Mouse (Mus musculus) thymus, adult 18-20 months (tissue): ENCODE measurements around the gene Prss30.
"Not testable (repeated sequence)": the region's sequence is repeated elsewhere in the genome, so short reads cannot be mapped to it uniquely, and the experiment has no call there.

Experiments used
- DNase-seq, 2 experiments: peaks; one replicate each; pipeline ENCODE4 v3.0.0; 2022; ENCODE audit warnings: mixed read lengths in 2 of 2

Gene Prss30

GRCm38 (mm10) chr17:23982912-23983311 is 2.5 kb upstream of the Prss30 start:
- DNase-seq: no peak

GRCm38 (mm10) chr17:23979471-23979870 is 895 bp downstream of the Prss30 start:
- DNase-seq: no peak

GRCm38 (mm10) chr17:23976665-23977064 is 3.7 kb downstream of the Prss30 start:
- no peak for DNase-seq

- no peak for DNase-seq
These were observed 9.1 kb downstream of the Prss30 start for GRCm38 (mm10) chr17:23971315-23971714.

DNA sequence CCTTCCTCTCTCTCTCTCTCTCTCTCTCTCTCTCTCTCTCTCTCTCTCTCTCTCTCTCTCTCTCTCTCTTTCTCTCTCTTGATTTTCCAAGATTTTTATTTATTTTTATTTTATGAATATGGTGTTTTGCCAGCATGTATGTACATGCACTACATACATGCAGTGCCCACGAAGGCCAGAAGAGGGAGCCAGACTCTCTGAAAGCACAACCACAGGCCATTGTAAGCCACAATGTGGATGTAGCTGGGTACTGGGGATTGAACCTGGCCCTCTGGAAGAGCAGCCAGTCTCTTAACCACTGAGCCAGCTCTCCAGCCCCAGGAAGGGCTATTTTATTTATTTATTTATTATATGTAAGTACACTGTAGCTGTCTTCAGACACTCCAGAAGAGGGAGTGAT is 11.1 kb downstream of the Prss30 start:
- peak; percentile 24 to 35 for DNase-seq

- DNase-seq: no peak
These were observed 11.6 kb downstream of the Prss30 start for GRCm38 (mm10) chr17:23968780-23969179.

DNA sequence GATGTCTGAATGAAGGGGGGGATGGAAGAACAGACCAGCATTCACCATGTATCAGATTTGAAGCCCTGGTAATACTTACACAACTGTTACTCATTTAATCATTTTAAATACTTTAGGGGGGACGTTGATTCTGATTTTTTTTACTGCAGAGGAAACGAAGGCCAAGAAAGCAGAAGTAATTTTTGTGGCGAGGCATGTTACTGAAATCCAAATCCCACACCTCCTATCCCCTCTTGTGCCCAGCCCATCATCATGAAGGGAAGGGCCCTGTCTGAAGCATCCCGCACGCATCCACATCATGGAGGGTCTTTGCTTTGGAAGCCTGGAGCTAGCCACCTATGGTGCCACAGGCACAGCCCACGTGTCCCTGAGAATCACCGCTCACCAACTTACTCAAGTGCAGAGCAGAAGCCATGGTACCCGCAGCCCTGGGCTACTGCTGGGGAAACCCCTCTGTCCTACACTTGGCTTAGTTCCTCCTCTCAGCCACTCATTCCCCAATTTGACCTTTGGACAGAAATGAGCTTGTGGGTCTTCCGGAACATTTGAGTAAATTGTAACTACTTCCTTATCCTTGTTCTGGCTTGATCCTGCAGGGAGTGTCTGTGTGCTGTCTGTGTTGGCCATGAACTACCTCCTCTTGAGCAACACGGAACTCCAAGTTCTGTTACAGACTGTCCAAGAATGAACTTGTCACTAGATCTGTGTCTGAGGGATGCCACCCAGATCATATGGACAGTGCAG is 13.5 kb downstream of the Prss30 start:
- DNase-seq: no peak

- DNase-seq: no peak
These were observed 14.5 kb downstream of the Prss30 start for GRCm38 (mm10) chr17:23965805-23966425.

- DNase-seq: no peak
These were observed 18.7 kb downstream of the Prss30 start for GRCm38 (mm10) chr17:23961573-23962122.

- DNase-seq: peak; percentile 32 to 36
These were observed 20.2 kb downstream of the Prss30 start for GRCm38 (mm10) chr17:23960084-23960738.

DNA sequence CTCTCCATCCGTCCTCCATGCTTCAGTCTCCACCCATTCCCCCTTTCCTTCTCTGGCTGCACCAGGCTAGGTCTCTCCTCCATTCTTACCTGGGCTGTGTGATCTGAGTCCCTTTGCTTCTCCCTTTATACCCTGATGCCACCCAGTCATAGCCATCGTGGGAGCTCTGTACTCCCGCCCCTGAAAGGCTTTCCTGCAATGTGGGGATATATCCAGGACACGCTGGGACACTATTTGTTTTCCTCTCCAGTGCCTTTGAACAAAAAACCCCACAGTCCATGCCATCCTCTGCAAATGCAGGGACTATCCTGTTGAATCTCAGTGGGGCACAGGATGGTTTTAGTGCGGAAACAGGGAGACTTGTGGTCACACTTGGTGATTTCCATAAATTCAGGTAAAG is 25.2 kb downstream of the Prss30 start, which contains the start of gene Sbpl:
TSS of gene Sbpl (minus strand) at position 101 of the 400 bp plus-strand sequence.
- no peak for DNase-seq

DNA sequence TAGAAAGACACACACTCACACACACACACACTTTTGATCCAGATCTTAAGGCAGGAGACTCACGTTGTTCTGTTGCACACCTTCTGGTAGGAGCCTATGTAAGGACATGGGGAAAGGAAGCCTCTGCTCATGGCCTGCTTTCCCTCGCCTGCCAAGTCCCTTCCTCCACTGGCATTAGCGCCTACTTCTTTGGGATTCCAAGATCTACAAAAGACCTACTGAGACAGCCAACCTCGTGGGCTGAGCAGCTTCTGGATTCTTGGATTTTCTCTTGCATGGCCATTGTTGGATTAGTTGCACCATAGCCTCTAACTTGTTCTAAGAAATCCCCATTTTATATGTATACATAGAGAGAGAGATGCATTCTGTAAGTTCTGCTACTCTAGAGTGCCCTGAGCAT is 29.5 kb downstream of the Prss30 start:
- DNase-seq: not testable (repeated sequence)

GRCm38 (mm10) chr17:23949068-23949467 is 31.3 kb downstream of the Prss30 start:
- no peak for DNase-seq

GRCm38 (mm10) chr17:23947486-23947885 is 32.9 kb downstream of the Prss30 start:
- DNase-seq: not testable (repeated sequence)

DNA sequence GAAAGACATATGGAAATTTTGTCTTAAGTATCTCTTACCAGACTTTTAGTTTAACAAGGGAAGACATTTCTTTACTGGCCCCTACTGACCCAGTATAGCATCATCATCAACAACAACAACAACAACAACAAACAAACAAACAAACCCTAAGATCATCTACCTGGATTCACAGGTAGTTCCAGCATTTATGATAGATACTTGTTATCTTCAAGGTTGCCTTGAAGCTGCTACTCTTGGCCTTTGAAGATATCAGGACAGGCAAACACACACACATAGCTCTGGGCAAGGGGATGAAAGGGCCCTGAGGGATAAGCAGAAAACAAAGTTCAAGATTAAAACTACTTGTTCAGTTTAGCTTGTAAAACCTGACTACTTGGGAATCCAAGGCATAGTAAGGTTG is 39.0 kb downstream of the Prss30 start, which contains the start of gene Sbp:
TSS of gene Sbp (plus strand) at position 301 of the 400 bp plus-strand sequence.
- no peak for DNase-seq

DNA sequence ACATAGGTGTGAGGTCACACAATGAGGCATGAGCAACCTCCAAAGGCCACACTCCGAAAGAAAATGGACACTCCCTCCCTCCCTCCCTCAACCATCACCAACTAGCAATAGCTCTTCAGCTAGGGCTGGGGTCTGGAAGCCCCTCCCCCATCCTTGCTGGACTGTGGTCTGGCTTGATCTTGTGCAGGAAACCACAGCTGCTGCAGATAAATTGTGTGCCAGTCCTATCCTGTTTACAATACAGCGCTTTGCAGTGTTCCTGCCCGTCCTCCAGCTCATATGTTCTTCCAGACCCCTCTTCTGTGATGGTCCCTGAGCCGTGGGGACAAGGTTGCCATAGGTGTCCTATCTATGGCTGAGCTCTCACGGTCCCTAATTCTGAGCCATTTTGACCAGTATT is 49.2 kb downstream of the Prss30 start:
- DNase-seq: no peak

DNA sequence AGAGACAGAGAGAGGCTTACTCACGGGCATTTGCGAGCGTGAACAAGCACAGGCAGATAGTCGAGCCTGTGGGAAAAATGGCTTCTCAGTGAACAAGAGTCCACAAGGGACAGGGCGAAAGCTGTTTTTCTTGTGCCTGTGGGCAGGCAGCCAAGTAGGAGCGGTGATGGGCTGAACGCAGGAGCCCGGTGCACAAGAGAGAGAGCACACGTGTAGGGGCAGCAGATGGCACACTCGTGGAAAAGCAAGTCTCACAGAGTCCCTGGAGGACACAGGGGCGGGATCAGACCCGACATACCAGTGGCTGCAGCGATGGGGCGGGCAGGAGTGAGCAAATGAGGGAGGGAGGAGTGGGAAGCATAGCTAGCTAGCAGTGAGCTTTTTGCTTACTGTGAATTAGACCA is 55.3 kb downstream of the Prss30 start:
- DNase-seq: peak; percentile 7 to 33

DNA sequence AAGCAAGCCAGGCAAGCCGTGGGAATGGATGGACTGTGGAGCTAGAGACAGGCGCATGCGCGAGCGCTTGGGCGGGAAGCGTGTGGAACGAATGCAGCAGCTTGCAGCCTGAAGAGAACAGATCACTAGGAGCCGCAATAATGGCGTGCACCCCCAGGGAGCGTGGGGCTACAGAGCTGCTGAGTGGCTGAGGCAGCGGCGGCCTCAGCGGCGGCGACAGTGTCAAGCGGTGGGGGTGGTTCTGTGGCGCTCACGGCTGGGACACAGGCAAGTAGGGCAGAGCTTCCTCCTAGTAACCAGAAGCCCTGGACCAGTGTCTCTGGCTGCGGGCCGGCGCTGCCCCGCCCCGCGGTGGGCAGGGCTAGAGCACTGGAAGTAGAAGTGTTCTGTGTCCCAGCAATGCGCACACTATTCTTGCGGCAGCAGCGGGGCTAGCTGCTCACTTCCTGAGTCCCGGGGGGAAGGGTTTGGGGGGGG is 55.8 kb downstream of the Prss30 start:
- peak; percentile 80 to 84 for DNase-seq
